Mouse (Mus musculus): ENCODE data around the gene Lrch3.

- TF ChIP-seq CTCF (IDR thresholded peaks at IDR 0.05; ENCODE audit: low read depth, low read length) (no peak), TAL1 (conservative IDR thresholded peaks at IDR 0.05; ENCODE audit: low read depth, low read length) (no peak), GATA1 (IDR thresholded peaks at IDR 0.05; ENCODE audit: borderline replicate concordance, low read length) (no peak), GATA2 (IDR thresholded peaks at IDR 0.05; ENCODE audit: borderline replicate concordance, low read depth, low read length) (no peak), POLR2AphosphoS5 (IDR thresholded peaks at IDR 0.05; ENCODE audit: insufficient replicate concordance, low read depth, low read length) (no peak)
Measured at GRCm38 (mm10) chr16:33055655-33056054, 141.8 kb downstream of the Lrch3 start.
